Mouse (Mus musculus) urinary bladder, postnatal 0 days (tissue): ENCODE measurements around the gene Morc1. TPM values are rescaled to one million over a fixed set of nuclear protein-coding genes. Genes with fewer than 3 reads are reported as not detected.

Experiments
- polyA plus RNA-seq: library from polyadenylated mRNA; unstranded; fragments of >200 nt; fragmentation: Nextera tagmentation; extraction: Ambion mirVana; gene quantifications from 2 replicates; pipeline ENCODE4 v1.2.1, GENCODE M21; 2015

Morc1 gene
- 0.11 and 0.17 TPM in 2 replicates for polyA plus RNA-seq

DNA sequence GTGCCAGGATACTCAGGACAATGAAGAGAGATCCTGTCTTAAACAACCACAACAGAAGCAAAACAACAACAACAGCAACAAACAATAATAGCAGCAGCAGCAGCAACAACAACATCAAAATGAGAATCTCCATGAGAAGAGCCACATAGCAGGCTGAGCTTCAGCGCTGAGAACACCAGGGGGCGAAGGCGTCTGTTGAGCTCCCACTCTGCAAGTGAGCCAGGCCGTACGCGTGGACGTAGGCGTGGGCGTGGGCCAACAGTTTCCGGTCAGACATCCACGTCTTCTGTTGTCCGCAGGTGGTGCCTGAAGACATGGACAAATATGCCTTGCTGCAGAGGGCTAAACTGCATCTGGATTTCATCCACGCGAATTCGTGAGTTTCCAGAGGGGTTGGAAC lies at the start of gene Morc1:
Gene Morc1, plus strand, starts transcription at position 211 of the 400 bp plus-strand sequence.

DNA sequence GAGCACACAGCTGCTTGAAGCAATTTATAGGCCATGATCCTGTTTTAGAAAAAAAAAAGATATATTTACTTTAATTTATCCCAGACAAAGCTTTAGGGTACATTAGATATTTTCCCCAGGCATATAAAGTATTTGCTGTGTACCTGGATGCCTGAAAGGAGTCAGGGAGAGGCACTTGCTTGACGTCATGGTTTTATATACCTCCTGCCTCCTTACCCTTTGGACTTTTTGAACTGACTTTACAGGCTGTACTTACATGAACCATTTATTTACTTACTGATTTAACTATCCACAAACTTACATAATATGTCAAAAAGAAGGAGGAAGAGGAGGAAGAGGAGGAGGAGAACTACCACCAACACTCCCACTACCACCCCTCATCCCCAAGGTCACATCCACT lies 18.8 kb upstream of the Morc1 start, which contains the start of gene Gm5485:
Gene Gm5485, minus strand, starts transcription at position 171 of the 400 bp plus-strand sequence.

Other genes starting within 250 kb of the Morc1 start
- gene Dppa4, start 147.5 kb upstream of the Morc1 start, polyA plus RNA-seq, result not detected in 2 replicates
- not detected in 2 replicates for gene Dppa2, start 127.3 kb upstream of the Morc1 start, polyA plus RNA-seq
- gene Gm5485, start 18.8 kb upstream of the Morc1 start, polyA plus RNA-seq, result not detected in 2 replicates